Mouse (Mus musculus) kidney, adult 2 months (tissue): Measurements from ENCODE around the gene Fzd9. TPM values are rescaled to one million over a fixed set of nuclear protein-coding genes. Genes with fewer than 3 reads are reported as not detected.
"Not testable (repeated sequence)": the region's sequence is repeated elsewhere in the genome, so short reads cannot be mapped to it uniquely, and the experiment has no call there.

Experiments
- DNase-seq: peaks from one replicate; pipeline ENCODE4 v3.0.0; 2021
- H3K27ac ChIP-seq: fragments of 200-500 bp; 2 replicates; pipeline ENCODE4 v1.5.1; 2012; ENCODE audit warnings: low read depth, low read length, control low read depth, inconsistent platforms; ENCODE audit not compliant: insufficient read depth
- H3K27me3 ChIP-seq: fragments of 200-500 bp; replicated peaks from 2 replicates; pipeline ENCODE4 v1.6.1; 2012; ENCODE audit warnings: mild to moderate bottlenecking, moderate library complexity, low read length, inconsistent platforms; ENCODE audit not compliant: control insufficient read depth, insufficient read depth
- H3K36me3 ChIP-seq: fragments of 200-500 bp; 2 replicates; pipeline ENCODE4 v1.6.1; 2012; ENCODE audit warnings: mild to moderate bottlenecking, moderate library complexity, low read length, inconsistent platforms; ENCODE audit not compliant: control insufficient read depth, insufficient read depth
- H3K4me1 ChIP-seq: fragments of 200-500 bp; 2 replicates; pipeline ENCODE4 v1.6.1; 2011; ENCODE audit warnings: low read length; ENCODE audit not compliant: control insufficient read depth, insufficient read depth
- H3K4me3 ChIP-seq: fragments of 200-500 bp; 2 replicates; pipeline ENCODE4 v1.5.1; 2011; ENCODE audit warnings: mild to moderate bottlenecking, low read depth, low read length, control low read depth; ENCODE audit not compliant: insufficient read depth
- CTCF ChIP-seq: fragments of 200-500 bp; conservative IDR thresholded peaks from 2 replicates; pipeline ENCODE4 v1.5.1; 2011; ENCODE audit warnings: low read depth, mild to moderate bottlenecking, control low read depth, low read length, moderate library complexity, mixed read lengths; ENCODE audit not compliant: insufficient read depth, insufficient read length
- POLR2A ChIP-seq: fragments of 200-500 bp; IDR thresholded peaks from one replicate; pipeline ENCODE4 v1.6.1; 2011; ENCODE audit warnings: low read depth, low read length, control low read depth
- WGBS: fragments of 180-500 bp; shearing (Covaris S2); methylation state at CpG from one replicate; pipeline ENCODE4 v1.1.7; 2018; 5-methylcytosine and 5-hydroxymethylcytosine counted together
- polyA plus RNA-seq: library from polyadenylated mRNA; depleted of rRNA; stranded (reverse); fragments of >200 nt; gene quantifications from 2 replicates; pipeline ENCODE4 v1.2.3, GENCODE M21; 2012

Gene Fzd9
- polyA plus RNA-seq, 1 experiment = 0.83 TPM

- no peaks in the 10 kb centered on the region for H3K27me3 ChIP-seq
- TF ChIP-seq POLR2A (no peak), CTCF (no peak)
- H3K27ac ChIP-seq = peak overlapping the region; percentile 72
- no peak overlapping the region for H3K4me3 ChIP-seq
- WGBS = 67% methylated on average over 8 of the region's 8 CpGs
- no peaks in the 10 kb centered on the region for H3K4me1 ChIP-seq
- DNase-seq = peak; percentile 55
- H3K36me3 ChIP-seq = peaks cover 13% of the 10 kb centered on the region
These were observed 17.7 kb downstream of the Fzd9 start for GRCm38 (mm10) chr5:135233166-135233920.

- no peak for TF ChIP-seq POLR2A
- no peak for TF ChIP-seq CTCF
- H3K4me3 ChIP-seq = no peak overlapping the region
- peaks cover 19% of the 10 kb centered on the region for H3K36me3 ChIP-seq
- no peaks in the 10 kb centered on the region for H3K27me3 ChIP-seq
- no peak for DNase-seq
- no peak overlapping the region for H3K27ac ChIP-seq
- WGBS = 87% methylated on average over 4 of the region's 4 CpGs
- no peaks in the 10 kb centered on the region for H3K4me1 ChIP-seq
These were observed 20.8 kb downstream of the Fzd9 start for GRCm38 (mm10) chr5:135230186-135230585.

- H3K27ac ChIP-seq, H3K27me3 ChIP-seq, H3K4me3 ChIP-seq, H3K4me1 ChIP-seq, DNase-seq: not testable (repeated sequence)
- 98% methylated on average over 4 of the region's 4 CpGs for WGBS
- H3K36me3 ChIP-seq = peaks cover 21% of the 10 kb centered on the region
These were observed 25.2 kb downstream of the Fzd9 start for GRCm38 (mm10) chr5:135225879-135226278.

- 90% methylated on average over 3 of the region's 3 CpGs for WGBS
- Histone ChIP-seq H3K4me1 (no peaks in the 10 kb centered on the region), H3K4me3 (no peak overlapping the region), H3K36me3 (peaks cover 15% of the 10 kb centered on the region), H3K27me3 (no peaks in the 10 kb centered on the region), H3K27ac (no peak overlapping the region)
- no peak for DNase-seq
- TF ChIP-seq POLR2A (no peak), CTCF (no peak)
These were observed 26.9 kb downstream of the Fzd9 start for GRCm38 (mm10) chr5:135224169-135224568.

- no peak for TF ChIP-seq POLR2A
- TF ChIP-seq CTCF = no peak
- Histone ChIP-seq H3K4me1 (no peaks in the 10 kb centered on the region), H3K27me3 (no peaks in the 10 kb centered on the region), H3K4me3 (no peak overlapping the region), H3K36me3 (peaks cover 14% of the 10 kb centered on the region), H3K27ac (no peak overlapping the region)
- 92% methylated on average over 7 of the region's 7 CpGs for WGBS
- DNase-seq = no peak
These were observed 29.0 kb downstream of the Fzd9 start for GRCm38 (mm10) chr5:135222066-135222465.

- no peak for DNase-seq
- Histone ChIP-seq H3K4me3 (no peak overlapping the region), H3K4me1 (no peaks in the 10 kb centered on the region), H3K36me3 (peaks cover 9% of the 10 kb centered on the region), H3K27me3 (no peaks in the 10 kb centered on the region), H3K27ac (no peak overlapping the region)
- TF ChIP-seq CTCF = no peak
These were observed 30.1 kb downstream of the Fzd9 start for GRCm38 (mm10) chr5:135220941-135221340.

- TF ChIP-seq CTCF (no peak), POLR2A (no peak)
- H3K4me3 ChIP-seq = no peak overlapping the region
- H3K27ac ChIP-seq = no peak overlapping the region
- no peak for DNase-seq
- no peaks in the 10 kb centered on the region for H3K4me1 ChIP-seq
- H3K36me3 ChIP-seq = peaks cover 9% of the 10 kb centered on the region
- no peaks in the 10 kb centered on the region for H3K27me3 ChIP-seq
- WGBS = 87% methylated on average over 6 of the region's 6 CpGs
These were observed 34.2 kb downstream of the Fzd9 start for GRCm38 (mm10) chr5:135216871-135217270.
